Mouse (Mus musculus) liver, adult (tissue): ENCODE measurements at regions not wholly inside any gene's neighbourhood (a gene's known extent, or its start where the extent isn't known, plus 50 kb on each side); places are given as distances from the start of the nearest gene placed in this dataset.

Source experiments
- GATA4 ChIP-seq: IDR thresholded peaks from 2 replicates; pipeline ENCODE4 v1.6.1; 2014; ENCODE audit warnings: mild to moderate bottlenecking, low read length; ENCODE audit not compliant: insufficient replicate concordance

GRCm38 (mm10) chr13:7584022-7584421 is 618.6 kb upstream of the Adarb2 start:
- no peak for TF ChIP-seq GATA4
